Mouse (Mus musculus) adrenal gland, postnatal 14 days (tissue): ENCODE results near the gene Msto1. TPM values are rescaled to one million over a fixed set of nuclear protein-coding genes. Genes with fewer than 3 reads are reported as not detected.
"Not testable (repeated sequence)": the region's sequence is repeated elsewhere in the genome, so short reads cannot be mapped to it uniquely, and the experiment has no call there.

Experiments
- DNase-seq: peaks from one replicate; pipeline ENCODE4 v3.0.0; 2021; ENCODE audit warnings: mixed read lengths
- total RNA-seq: library from RNA; stranded (reverse); gene quantifications from 2 replicates; pipeline ENCODE4 v1.2.3, GENCODE M21; 2021

The Msto1 gene
- total RNA-seq, 1 experiment from 2014 or later: 23.6 TPM

DNA sequence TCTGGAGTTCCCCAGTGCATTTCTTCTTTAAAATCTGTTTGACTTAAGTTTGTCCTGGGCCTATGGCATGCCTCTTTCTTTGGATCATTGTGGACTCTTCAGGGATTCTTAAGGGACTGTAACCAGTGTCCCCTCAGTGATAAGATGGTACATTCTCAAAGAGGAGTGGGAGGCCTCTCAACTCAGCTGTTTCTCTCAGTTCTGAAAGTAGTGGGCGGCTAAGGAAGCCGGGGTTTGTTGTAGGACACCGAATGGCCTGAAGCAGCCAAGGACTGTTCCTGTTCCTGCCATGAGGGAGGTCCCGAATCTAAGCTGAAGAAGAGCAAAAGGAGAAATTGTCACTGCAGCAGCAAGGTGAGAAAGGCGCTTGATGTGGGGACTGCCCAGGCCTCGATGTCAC is 8.6 kb downstream of the Msto1 start:
- DNase-seq: no peak

DNA sequence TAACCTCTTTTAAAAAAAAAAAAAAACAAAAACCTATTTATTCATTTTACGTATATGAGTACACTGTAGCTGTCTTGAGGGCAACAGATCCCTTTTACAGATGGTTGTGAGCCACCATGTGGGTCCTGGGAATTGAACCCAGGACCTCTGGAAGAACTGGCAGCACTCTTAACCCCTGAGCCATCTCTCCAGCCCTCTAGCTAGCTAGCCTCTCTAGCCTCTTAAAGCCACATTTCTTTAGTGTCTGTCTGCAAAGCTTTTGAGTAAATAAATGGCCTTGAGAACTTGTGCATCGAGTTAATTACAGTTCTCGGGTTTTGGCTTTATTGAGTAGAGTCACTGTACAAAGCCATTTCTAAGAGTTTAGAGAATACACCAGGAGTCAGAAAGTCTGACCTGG is 9.0 kb downstream of the Msto1 start:
- DNase-seq: no peak

DNA sequence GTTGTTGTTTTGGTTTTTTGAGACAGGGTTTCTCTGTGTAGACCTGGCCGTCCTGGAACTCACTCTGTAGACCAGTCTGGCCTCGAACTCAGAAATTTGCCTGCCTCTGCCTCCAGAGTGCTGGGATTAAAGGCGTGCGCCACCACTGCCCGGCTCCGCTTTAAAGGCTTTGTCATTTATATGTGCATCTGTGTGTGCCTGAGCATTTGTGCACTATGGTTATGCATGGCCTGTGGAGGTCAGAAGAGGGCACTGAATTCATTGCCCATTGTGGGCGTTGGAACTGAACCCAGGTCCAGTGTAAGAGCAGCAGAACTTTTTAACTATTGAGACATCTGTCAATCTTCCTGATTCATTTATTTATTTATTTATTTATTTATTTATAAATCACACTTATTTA is 20.8 kb downstream of the Msto1 start:
- DNase-seq: not testable (repeated sequence)

DNA sequence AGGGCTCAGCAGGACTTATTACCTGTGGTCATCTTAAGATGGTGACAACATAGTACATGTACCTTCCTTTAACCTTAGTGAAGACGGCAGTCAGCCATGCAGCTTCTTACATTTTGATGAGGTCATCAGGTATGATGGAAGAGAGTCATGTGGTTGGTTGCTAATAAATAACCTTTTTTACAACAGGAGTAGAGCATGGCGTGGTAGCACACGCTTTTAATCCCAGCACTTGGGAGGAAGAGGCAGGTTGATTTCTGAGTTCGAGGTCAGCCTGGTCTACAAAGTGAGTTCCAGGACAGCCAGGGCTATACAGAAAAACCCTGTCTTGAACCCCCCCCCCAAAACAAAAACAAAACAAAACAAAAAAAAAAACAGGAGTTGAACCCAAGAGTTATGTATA is 31.3 kb downstream of the Msto1 start:
- not testable (repeated sequence) for DNase-seq

DNA sequence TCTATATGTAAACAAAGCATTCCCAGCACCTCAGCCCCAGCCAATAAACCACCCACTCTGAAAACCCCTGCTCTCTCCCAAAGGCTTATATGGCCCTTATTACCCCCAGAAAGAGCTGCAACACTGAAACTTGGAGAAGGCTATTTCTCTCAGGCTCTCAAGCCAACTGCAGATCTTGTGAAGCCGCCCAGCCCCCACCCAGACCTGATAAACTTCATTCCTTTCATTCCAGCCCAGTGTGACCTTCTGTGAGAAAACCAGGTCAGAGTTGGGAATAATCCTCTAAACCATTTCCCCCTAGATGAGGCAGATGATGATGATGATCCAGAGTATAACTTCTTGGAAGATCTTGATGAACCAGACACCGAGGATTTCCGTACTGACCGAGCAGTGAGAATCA is 45.4 kb downstream of the Msto1 start:
- not testable (repeated sequence) for DNase-seq

DNA sequence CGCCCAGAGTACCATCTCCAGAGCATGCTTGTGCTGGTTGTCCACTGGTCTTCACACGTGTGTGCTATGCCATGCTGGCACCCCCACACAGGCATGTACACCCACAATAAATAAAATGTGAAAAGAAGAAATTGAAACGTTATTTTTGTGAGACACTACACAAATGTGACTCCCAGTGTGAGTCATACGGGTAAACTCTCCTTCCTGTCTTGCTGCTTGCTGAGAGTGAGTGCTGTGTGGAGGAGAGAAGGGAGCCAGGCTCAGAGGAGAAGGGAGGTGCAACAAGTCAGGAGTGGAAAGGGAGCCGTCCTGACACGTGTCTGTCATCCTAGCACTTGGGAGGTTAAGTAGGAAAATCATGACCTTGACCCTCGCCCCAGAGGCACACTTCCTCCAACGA is 46.6 kb downstream of the Msto1 start:
- not testable (repeated sequence) for DNase-seq

DNA sequence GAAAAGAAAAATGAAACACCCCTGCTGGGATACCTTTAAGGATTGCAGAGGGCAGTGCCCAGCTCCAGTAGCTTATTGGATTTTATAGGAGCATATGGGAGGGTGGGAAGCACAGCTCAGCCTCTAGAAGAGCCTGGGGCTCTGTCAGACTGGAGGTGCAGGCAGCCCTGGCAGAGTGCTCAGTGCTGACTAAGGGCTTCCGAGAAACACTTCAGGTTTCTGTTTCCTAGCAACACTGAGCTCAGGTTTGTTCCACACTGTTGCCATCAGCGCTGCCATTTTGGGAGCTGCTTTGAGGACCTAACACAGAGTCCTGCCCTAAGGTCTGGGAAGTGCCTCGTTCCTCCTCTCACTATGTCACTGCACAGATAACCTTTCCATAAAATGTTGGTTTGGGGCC is 47.1 kb downstream of the Msto1 start:
- not testable (repeated sequence) for DNase-seq

DNA sequence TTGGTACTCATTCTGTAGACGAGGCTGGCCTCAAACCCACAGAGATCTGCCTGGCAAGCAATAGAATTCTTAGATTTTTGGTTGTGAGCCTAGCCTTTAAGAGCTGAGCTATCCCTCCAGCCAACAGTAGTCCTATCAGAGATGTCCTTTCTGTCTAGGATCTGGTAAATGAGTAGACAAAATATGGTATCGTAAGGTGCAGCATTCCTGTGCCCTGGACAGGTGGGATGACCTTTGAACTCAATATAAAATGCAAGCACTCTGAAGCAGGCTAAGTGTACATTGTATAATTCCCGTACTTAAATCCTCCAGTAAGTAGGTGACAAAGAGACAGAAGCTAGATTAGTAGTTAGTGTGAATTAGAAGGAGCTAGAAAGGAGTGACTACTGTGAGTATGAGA is 51.7 kb downstream of the Msto1 start:
- no peak for DNase-seq

DNA sequence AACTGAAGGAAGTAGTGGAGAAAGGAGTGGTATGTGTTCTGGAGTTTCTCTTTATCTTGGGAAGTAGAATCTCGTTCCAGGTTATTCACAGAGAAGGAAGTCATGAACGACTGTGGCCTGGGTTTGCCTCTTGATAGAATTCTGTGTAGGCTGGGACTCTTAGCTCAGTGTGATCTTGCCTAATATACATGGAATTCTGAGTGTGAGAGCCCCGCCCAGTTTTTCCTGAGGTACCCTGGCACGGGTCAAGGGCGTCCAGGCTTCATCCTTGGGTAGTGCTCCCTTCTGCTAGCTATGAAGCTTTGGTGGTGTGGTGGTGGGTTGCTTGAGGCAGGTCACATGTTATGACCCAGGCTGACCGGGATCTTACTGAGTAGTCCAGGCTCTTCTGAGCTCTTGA is 58.0 kb downstream of the Msto1 start:
- DNase-seq: no peak

Other genes with a start within 250 kb of the Msto1 start
- gene Khdc4, start 228.2 kb downstream of the Msto1 start, total RNA-seq: 56.1 and 62.8 TPM in 2 replicates
- gene Rit1, start 197.2 kb downstream of the Msto1 start, total RNA-seq: 39.1 and 48.1 TPM in 2 replicates
- gene Syt11, start 138.8 kb downstream of the Msto1 start, total RNA-seq: 7.5 and 15.1 TPM in 2 replicates
- gene Gon4l, start 78.8 kb downstream of the Msto1 start, total RNA-seq: 25.0 and 28.4 TPM in 2 replicates
- 47.5 and 47.6 TPM in 2 replicates for gene Ash1l, start 36.6 kb upstream of the Msto1 start, total RNA-seq
- gene Dap3, start 37.2 kb upstream of the Msto1 start, total RNA-seq: 116 TPM in 2 replicates
- gene Rusc1, start 179.3 kb upstream of the Msto1 start, total RNA-seq: 19.8 and 21.5 TPM in 2 replicates
- not detected in 2 replicates for gene Gm43738, start 187.1 kb upstream of the Msto1 start, total RNA-seq
- gene Fdps, start 188.0 kb upstream of the Msto1 start, total RNA-seq: 99.6 and 157 TPM in 2 replicates
- 1.6 and 15.1 TPM in 2 replicates for gene Pklr, start 222.1 kb upstream of the Msto1 start, total RNA-seq
- gene Hcn3, start 246.2 kb upstream of the Msto1 start, total RNA-seq: 3.3 and 5.3 TPM in 2 replicates